Mouse (Mus musculus): ENCODE results near the gene Casp9. TPM values are rescaled to one million over a fixed set of nuclear protein-coding genes. Genes with fewer than 3 reads are reported as not detected.

Casp9 gene
- 14.9 and 18.2 TPM in 2 replicates for polyA plus RNA-seq (2015; fragmentation: Nextera tagmentation; extraction: Ambion mirVana)

DNA sequence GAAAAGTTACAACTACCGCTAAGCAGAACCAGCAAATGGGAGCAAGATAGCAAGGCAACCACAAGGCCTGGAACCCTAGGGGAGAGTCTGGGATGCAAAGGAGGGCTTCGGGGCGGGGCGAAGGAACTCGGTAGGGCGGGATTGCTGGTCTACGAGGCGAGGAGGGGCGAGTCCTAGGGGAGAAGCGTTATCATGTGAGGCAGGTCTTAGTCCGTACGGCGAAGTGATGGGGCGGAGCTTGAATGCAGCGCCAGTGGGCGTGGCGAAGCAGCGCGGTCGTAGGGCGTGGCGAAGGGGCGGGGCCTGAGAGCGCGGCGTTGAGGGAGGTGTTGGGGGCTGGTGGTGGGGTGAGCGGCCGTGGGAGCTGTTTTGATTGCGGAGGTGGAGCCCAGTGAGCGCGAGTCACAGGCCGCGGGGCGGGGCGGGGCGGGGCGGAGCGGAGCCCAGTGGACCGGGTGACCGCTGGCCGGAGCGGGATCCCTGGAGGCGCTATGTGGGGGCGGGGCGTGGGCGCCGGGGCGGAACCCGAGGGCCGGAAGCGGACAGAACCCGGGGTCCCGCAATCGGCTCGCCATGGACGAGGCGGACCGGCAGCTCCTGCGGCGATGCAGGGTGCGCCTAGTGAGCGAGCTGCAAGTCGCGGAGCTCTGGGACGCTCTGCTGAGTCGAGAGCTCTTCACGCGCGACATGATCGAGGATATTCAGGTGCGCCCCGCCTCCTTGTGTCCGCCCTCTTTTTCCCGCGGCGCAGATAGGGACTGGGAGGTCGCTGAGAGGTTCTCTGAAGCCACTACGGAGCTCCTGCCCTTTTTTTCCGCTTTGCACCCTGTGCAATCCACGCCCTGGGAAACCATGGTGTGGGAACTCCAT is at the start of gene Casp9:
Gene Casp9, plus strand, starts transcription at position 331 of the 870 bp plus-strand sequence.
- no peaks in the 10 kb centered on the region for H3K9me3 ChIP-seq
- H3K4me2 ChIP-seq (replicated peaks), result peak within 1 kb of the TSS; percentile 48
- H3K36me3 ChIP-seq, result peaks cover 5% of the 10 kb centered on the region; the same call in 1 of the 2 replicates
- H3K27me3 ChIP-seq, result no peaks in the 10 kb centered on the region
- peak; percentile 75 for ATAC-seq (replicated peaks)
- H3K4me1 ChIP-seq, result peaks cover 32% of the 10 kb centered on the region
- WGBS, result under 1% methylated on average over 64 of the region's 80 CpGs
- peak within 1 kb of the TSS; percentile 91 for H3K4me3 ChIP-seq
- H3K9ac ChIP-seq (replicated peaks), result peak within 1 kb of the TSS; percentile 72
- peak within 1 kb of the TSS; percentile 93 for H3K27ac ChIP-seq (replicated peaks)

GRCm38 (mm10) chr4:141746578-141747346 is 46.6 kb upstream of the Casp9 start, which contains the start of gene Agmat:
TSS of gene Agmat (plus strand) at chr4:141746672.
- Histone ChIP-seq H3K9ac (replicated peaks) (no peak within 1 kb of the TSS), H3K9me3 (no peaks in the 10 kb centered on the region), H3K36me3 (no peaks in the 10 kb centered on the region), H3K27ac (replicated peaks) (no peak within 1 kb of the TSS), H3K4me3 (no peak within 1 kb of the TSS), H3K4me2 (replicated peaks) (no peak within 1 kb of the TSS), H3K4me1 (no peaks in the 10 kb centered on the region), H3K27me3 (no peaks in the 10 kb centered on the region)
- ATAC-seq (replicated peaks), result no peak
- WGBS, result 30% methylated on average over 25 of the region's 25 CpGs

GRCm38 (mm10) chr4:141749557-141749956 is 43.9 kb upstream of the Casp9 start:
- H3K4me2 ChIP-seq (replicated peaks), result no peak overlapping the region
- WGBS, result 50% methylated on average over 11 of the region's 11 CpGs
- no peaks in the 10 kb centered on the region for H3K9me3 ChIP-seq
- no peak overlapping the region for H3K27ac ChIP-seq (replicated peaks)
- no peak for ATAC-seq (replicated peaks)
- H3K9ac ChIP-seq (replicated peaks), result no peak overlapping the region
- no peaks in the 10 kb centered on the region for H3K4me1 ChIP-seq
- H3K4me3 ChIP-seq, result no peak overlapping the region
- H3K27me3 ChIP-seq, result no peaks in the 10 kb centered on the region
- H3K36me3 ChIP-seq, result no peaks in the 10 kb centered on the region

GRCm38 (mm10) chr4:141750826-141751225 is 42.6 kb upstream of the Casp9 start:
- Histone ChIP-seq H3K36me3 (no peaks in the 10 kb centered on the region), H3K4me2 (replicated peaks) (no peak overlapping the region), H3K4me3 (no peak overlapping the region), H3K9ac (replicated peaks) (no peak overlapping the region), H3K27ac (replicated peaks) (no peak overlapping the region), H3K27me3 (no peaks in the 10 kb centered on the region), H3K4me1 (no peaks in the 10 kb centered on the region), H3K9me3 (no peaks in the 10 kb centered on the region)
- ATAC-seq (replicated peaks), result no peak
- 69% methylated on average over 3 of the region's 3 CpGs for WGBS

DNA sequence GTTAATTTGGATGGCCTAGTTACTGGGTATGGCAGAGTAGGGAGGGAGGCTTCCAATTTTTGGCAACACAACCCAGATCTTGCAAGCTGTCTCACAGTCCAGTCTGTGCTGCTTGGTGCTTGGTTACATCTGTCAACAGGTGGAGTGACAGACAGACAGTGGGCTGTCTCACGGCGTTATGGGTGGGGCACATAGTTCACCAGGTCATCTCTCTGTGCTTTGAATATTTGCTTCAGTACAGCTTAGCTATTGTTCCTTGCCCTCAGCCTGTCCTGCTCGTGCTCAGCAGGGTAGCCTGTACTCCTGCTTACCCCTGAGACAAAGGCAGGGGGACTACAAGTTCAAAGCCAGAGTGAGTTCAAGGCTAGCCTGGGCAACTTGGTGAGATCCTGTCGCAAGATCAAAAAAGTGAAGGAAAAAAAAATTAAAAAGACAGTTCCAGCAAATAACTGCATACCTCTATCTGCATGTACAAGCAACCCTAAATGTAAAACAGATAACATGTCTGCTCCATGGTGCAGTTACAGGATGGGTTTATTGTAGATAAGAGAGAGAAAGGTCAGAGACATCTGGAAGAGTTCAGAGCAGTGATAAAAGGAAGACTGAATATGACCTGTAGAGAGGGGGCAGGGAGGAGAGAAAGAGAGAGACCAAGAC is 41.9 kb upstream of the Casp9 start:
- Histone ChIP-seq H3K27me3 (no peaks in the 10 kb centered on the region), H3K9me3 (no peaks in the 10 kb centered on the region), H3K36me3 (no peaks in the 10 kb centered on the region), H3K4me2 (replicated peaks) (no peak overlapping the region), H3K4me1 (no peaks in the 10 kb centered on the region), H3K27ac (replicated peaks) (no peak overlapping the region), H3K9ac (replicated peaks) (no peak overlapping the region), H3K4me3 (no peak overlapping the region)
- 44% methylated on average over 4 of the region's 4 CpGs for WGBS
- no peak for ATAC-seq (replicated peaks)

DNA sequence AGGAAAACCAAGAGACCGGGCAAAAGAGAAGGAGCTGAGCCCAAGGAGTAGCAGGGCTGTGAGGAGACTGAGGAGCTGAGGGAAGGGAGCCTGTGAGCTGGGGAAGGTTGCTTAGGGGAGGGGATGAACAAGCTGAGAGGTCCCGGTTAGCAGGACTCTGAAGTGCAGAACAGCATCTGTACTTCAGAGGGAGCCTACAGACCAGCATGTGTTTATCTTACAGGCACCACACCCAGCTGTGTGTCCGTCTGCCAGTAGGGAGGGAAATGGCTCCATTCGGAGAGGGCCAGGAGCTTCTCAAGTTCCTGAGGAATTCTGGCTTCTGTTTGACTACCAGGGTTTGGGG is 41.4 kb upstream of the Casp9 start:
- H3K27me3 ChIP-seq, result no peaks in the 10 kb centered on the region
- 19% methylated on average over 4 of the region's 4 CpGs for WGBS
- ATAC-seq (replicated peaks), result no peak
- no peaks in the 10 kb centered on the region for H3K9me3 ChIP-seq
- H3K36me3 ChIP-seq, result no peaks in the 10 kb centered on the region
- H3K4me1 ChIP-seq, result no peaks in the 10 kb centered on the region
- H3K9ac ChIP-seq (replicated peaks), result no peak overlapping the region
- H3K4me2 ChIP-seq (replicated peaks), result no peak overlapping the region
- no peak overlapping the region for H3K27ac ChIP-seq (replicated peaks)
- no peak overlapping the region for H3K4me3 ChIP-seq

- H3K36me3 ChIP-seq, result no peaks in the 10 kb centered on the region
- no peak overlapping the region for H3K9ac ChIP-seq (replicated peaks)
- H3K4me2 ChIP-seq (replicated peaks), result no peak overlapping the region
- 87% methylated on average over 19 of the region's 19 CpGs for WGBS
- no peaks in the 10 kb centered on the region for H3K9me3 ChIP-seq
- no peaks in the 10 kb centered on the region for H3K27me3 ChIP-seq
- H3K4me3 ChIP-seq, result no peak overlapping the region
- no peak overlapping the region for H3K27ac ChIP-seq (replicated peaks)
- ATAC-seq (replicated peaks), result no peak
- H3K4me1 ChIP-seq, result no peaks in the 10 kb centered on the region
These were observed 38.0 kb upstream of the Casp9 start for GRCm38 (mm10) chr4:141755375-141755930.

DNA sequence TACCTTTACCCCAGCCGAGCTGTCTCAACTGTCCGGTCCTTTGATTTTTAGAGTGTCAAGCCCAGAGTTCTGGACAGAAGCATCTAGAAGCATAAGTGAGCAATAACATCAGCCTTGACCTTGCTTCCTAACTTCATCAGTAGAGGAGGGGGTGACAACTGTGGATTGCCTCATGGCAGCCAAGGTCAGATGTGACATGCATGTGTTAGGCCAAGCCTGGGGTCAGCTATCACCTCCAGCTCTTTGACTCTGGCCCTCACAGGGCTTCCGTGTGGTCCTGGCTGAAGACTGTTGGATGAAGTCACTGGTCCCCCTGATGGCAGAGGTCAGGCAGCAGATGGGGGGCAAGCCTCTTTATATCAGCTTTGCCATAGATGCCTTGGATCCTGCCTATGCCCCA is 36.3 kb upstream of the Casp9 start:
- no peak overlapping the region for H3K27ac ChIP-seq (replicated peaks)
- 91% methylated on average over 3 of the region's 3 CpGs for WGBS
- no peaks in the 10 kb centered on the region for H3K27me3 ChIP-seq
- no peak overlapping the region for H3K9ac ChIP-seq (replicated peaks)
- H3K4me3 ChIP-seq, result no peak overlapping the region
- H3K36me3 ChIP-seq, result peaks cover 9% of the 10 kb centered on the region
- no peaks in the 10 kb centered on the region for H3K4me1 ChIP-seq
- H3K4me2 ChIP-seq (replicated peaks), result no peak overlapping the region
- no peaks in the 10 kb centered on the region for H3K9me3 ChIP-seq
- no peak for ATAC-seq (replicated peaks)

DNA sequence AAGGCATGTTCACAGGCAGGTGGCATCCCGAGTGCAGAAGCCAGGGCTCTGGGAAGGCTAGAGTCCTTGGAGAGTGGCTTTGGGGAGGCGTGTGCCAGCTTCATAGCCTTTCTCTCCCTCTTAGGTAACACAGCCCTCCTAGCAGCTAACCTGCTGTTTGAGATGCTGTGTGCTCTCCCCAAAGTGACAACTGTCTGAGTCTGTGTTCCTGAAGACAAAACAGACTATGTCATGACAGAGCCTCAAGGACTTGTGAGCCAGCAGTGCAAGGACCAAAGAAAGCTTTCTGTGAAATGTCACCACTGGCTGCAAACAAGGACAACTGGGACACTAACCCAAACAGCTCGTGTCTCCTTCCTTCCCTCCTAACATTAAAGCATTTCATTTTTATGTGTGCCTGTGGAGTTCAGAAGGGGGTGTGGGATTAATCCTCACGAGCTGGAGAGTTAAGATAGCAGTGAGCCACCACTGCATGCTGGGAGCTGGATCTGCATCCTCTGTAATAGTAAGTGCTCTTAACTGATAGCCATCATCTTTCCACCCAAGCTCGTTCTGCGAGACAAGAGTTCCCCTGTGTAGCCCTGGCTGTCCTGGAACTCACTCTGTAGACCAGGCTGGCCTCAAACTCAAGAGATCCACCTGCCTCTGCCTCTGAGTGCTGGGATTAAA is 34.4 kb upstream of the Casp9 start:
- no peaks in the 10 kb centered on the region for H3K27me3 ChIP-seq
- no peak overlapping the region for H3K27ac ChIP-seq (replicated peaks)
- 79% methylated on average over 6 of the region's 6 CpGs for WGBS
- no peak overlapping the region for H3K9ac ChIP-seq (replicated peaks)
- H3K36me3 ChIP-seq, result peaks cover 27% of the 10 kb centered on the region
- H3K4me2 ChIP-seq (replicated peaks), result no peak overlapping the region
- no peaks in the 10 kb centered on the region for H3K4me1 ChIP-seq
- H3K4me3 ChIP-seq, result no peak overlapping the region
- no peaks in the 10 kb centered on the region for H3K9me3 ChIP-seq
- ATAC-seq (replicated peaks), result no peak

DNA sequence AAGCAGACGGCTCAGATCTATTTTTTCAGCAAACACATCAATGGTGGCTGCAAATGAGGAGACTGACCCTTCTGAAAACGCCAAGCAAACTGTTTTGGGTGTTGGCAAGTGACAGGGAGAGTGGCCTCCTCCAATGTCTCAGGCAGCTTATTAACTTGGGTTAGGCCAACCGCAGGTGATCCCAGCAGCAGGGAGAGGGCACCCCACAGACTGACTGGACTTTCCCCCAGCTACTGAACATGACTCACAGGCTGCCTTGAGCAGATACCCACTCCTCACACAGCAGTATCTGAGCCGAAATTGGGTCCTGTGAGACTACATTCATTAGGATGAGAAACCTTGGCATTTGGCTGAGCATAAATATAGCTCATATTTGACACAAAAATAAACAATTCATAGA is 32.5 kb upstream of the Casp9 start:
- Histone ChIP-seq H3K4me2 (replicated peaks) (no peak overlapping the region), H3K4me3 (no peak overlapping the region), H3K4me1 (peaks cover 2% of the 10 kb centered on the region; the same call in 1 of the 2 replicates), H3K36me3 (peaks cover 37% of the 10 kb centered on the region), H3K9me3 (no peaks in the 10 kb centered on the region), H3K27ac (replicated peaks) (no peak overlapping the region), H3K9ac (replicated peaks) (no peak overlapping the region), H3K27me3 (no peaks in the 10 kb centered on the region)
- 87% methylated on average over 4 of the region's 4 CpGs for WGBS
- ATAC-seq (replicated peaks), result no peak

DNA sequence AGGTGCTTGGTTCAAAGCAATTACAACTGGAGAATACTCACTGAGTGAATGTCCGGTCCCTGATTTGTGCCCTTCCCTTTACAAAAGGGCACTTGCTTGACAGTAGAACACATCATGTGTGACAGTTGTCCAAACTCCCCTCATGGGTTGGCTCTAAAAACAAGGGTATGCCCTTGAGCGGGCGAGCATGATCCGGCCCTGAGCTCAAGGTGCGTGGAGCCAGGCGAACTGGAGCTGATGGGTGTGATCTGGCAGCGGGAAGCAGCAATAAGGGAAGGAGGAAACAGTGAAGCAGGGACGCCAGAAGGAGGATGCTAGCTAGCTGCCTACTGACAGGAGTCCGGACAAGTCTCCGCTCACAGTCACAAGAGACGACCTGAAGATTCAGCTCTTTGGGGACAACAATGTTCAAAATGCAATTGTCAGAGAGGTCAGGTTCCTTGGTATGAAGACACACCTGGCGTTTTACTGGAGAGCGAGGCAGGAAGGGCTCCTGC is 31.3 kb upstream of the Casp9 start:
- 94% methylated on average over 13 of the region's 13 CpGs for WGBS
- Histone ChIP-seq H3K9me3 (no peaks in the 10 kb centered on the region), H3K4me3 (no peak overlapping the region), H3K36me3 (peaks cover 39% of the 10 kb centered on the region), H3K27me3 (no peaks in the 10 kb centered on the region), H3K4me1 (peaks cover 14% of the 10 kb centered on the region), H3K27ac (replicated peaks) (no peak overlapping the region), H3K9ac (replicated peaks) (no peak overlapping the region), H3K4me2 (replicated peaks) (no peak overlapping the region)
- ATAC-seq (replicated peaks), result no peak

All from forebrain, embryonic 15.5 days (tissue).